Mouse (Mus musculus) heart, adult 2 months (tissue): Measurements from ENCODE around the gene Duxbl2.
"Not testable (repeated sequence)": the region's sequence is repeated elsewhere in the genome, so short reads cannot be mapped to it uniquely, and the experiment has no call there.

Experiments
- CTCF ChIP-seq: fragments of 200-600 bp; IDR thresholded peaks from 2 replicates; pipeline ENCODE4 v1.8.1; 2022; ENCODE audit warnings: antibody characterized with exemption, mild to moderate bottlenecking, moderate library complexity
- POLR2A ChIP-seq: fragments of 200-500 bp; IDR thresholded peaks from 2 replicates; pipeline ENCODE4 v1.6.1; 2011; ENCODE audit warnings: mild to moderate bottlenecking, low read depth, low read length, control low read depth; ENCODE audit not compliant: insufficient read depth

DNA sequence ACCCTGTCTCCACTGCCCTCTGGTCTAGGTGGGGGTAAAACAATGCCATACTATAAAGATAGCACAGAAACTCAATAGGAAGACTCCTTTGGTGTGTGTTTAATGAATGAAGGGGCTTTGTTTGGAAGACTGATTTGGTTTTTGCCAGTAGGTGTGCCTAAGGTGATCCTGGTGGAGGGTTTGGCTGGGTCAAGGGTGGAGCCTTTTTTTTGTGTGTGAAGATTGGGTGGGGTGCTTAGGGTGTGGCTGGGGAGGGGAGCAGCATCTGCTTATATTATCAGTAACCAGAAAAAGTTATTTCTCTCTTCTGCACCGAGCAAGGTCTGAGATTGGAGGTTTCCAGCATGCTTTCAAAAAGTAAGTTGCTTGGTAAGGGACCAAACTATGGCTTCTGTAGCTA, 36.2 kb upstream of the Duxbl2 start, which contains the start of gene Cphx3:
- not testable (repeated sequence) for TF ChIP-seq CTCF, POLR2A
